Mouse (Mus musculus) CH12.LX (cell line): Measurements from ENCODE around the gene Ormdl1. TPM values are rescaled to one million over a fixed set of nuclear protein-coding genes. Genes with fewer than 3 reads are reported as not detected.

Experiments
- DNase-seq: peaks from one replicate; pipeline ENCODE4 v3.0.0-alpha.2; 2013; ENCODE audit errors: extremely low read depth
- H3K27ac ChIP-seq: 2 replicates; pipeline ENCODE4 v1.5.1; 2012; ENCODE audit warnings: low read depth, mild to moderate bottlenecking, control low read depth, moderate library complexity; ENCODE audit not compliant: insufficient read depth
- H3K27me3 ChIP-seq: replicated peaks from 2 replicates; pipeline ENCODE3; 2012; ENCODE audit warnings: inconsistent platforms
- H3K36me3 ChIP-seq, 2 experiments: replicated peaks in 1 of 2; 2 replicates each; pipeline versions ENCODE3 to v1.6.1; 2012; ENCODE audit warnings: inconsistent platforms in 1 of 2, low read length in 1 of 2, mild to moderate bottlenecking in 1 of 2, mixed read lengths in 1 of 2, moderate library complexity in 1 of 2; ENCODE audit not compliant: control insufficient read depth in 1 of 2, insufficient read depth in 1 of 2
- H3K4me1 ChIP-seq, 2 experiments: 2 replicates each; pipeline ENCODE4 v1.6.1; 2012; ENCODE audit warnings: inconsistent platforms in 1 of 2, moderate library complexity in 1 of 2; ENCODE audit not compliant: insufficient read depth in 2 of 2, control insufficient read depth in 1 of 2
- H3K4me2 ChIP-seq: 2 replicates; pipeline ENCODE4 v1.6.1; 2012; ENCODE audit warnings: low read depth, mild to moderate bottlenecking, control low read depth; ENCODE audit not compliant: poor library complexity, insufficient read depth, severe bottlenecking
- H3K4me3 ChIP-seq, 3 experiments: fragments of 150-350 bp in 1 of 3; sonication (generic) in 1 of 3; replicated peaks in 1 of 3; 2 replicates each; pipeline versions ENCODE3 to v1.5.1; 2011 to 2012; ENCODE audit warnings: low read depth in 2 of 3, low read length in 2 of 3, mild to moderate bottlenecking in 2 of 3, moderate library complexity in 2 of 3, control low read depth in 1 of 3, improper control_type of control experiment in 1 of 3, inconsistent platforms in 1 of 3, mixed read lengths in 1 of 3; ENCODE audit not compliant: poor library complexity in 1 of 3
- H3K79me2 ChIP-seq: replicated peaks from 2 replicates; pipeline ENCODE4 v1.6.1; 2012; ENCODE audit warnings: mild to moderate bottlenecking, moderate library complexity; ENCODE audit not compliant: control insufficient read depth, poor library complexity, insufficient read depth, severe bottlenecking; ENCODE audit errors: extremely low read depth
- H3K9ac ChIP-seq: 2 replicates; pipeline ENCODE4 v1.6.1; 2012; ENCODE audit warnings: low read depth, mild to moderate bottlenecking, control low read depth, moderate library complexity; ENCODE audit not compliant: insufficient read depth
- H3K9me3 ChIP-seq: replicated peaks from 2 replicates; pipeline ENCODE3; 2012; ENCODE audit warnings: low read length, inconsistent platforms, mixed read lengths
- CHD1 ChIP-seq: IDR thresholded peaks from 2 replicates; pipeline ENCODE4 v1.6.1; 2012; ENCODE audit warnings: low read depth, low read length, improper control_type of control experiment, inconsistent platforms
- CHD2 ChIP-seq: IDR thresholded peaks from 2 replicates; pipeline ENCODE4 v1.6.1; 2011; ENCODE audit warnings: low read length, improper control_type of control experiment
- EP300 ChIP-seq: IDR thresholded peaks from 2 replicates; pipeline ENCODE4 v1.6.1; 2011; ENCODE audit warnings: low read length, improper control_type of control experiment
- ETS1 ChIP-seq: conservative IDR thresholded peaks from 2 replicates; pipeline ENCODE4 v1.6.1; 2012; ENCODE audit warnings: low read depth, mild to moderate bottlenecking, inconsistent platforms, low read length, improper control_type of control experiment, moderate library complexity
- MAX ChIP-seq: IDR thresholded peaks from 2 replicates; pipeline ENCODE4 v1.6.1; 2011; ENCODE audit warnings: low read length, improper control_type of control experiment
- PAX5 ChIP-seq: IDR thresholded peaks from 2 replicates; pipeline ENCODE4 v1.6.1; 2012; ENCODE audit warnings: low read length, inconsistent platforms, mixed read lengths
- RCOR1 ChIP-seq: conservative IDR thresholded peaks from 2 replicates; pipeline ENCODE4 v1.6.1; 2012; ENCODE audit warnings: low read depth, mild to moderate bottlenecking, inconsistent platforms, low read length, improper control_type of control experiment
- SMC3 ChIP-seq: IDR thresholded peaks from 2 replicates; pipeline ENCODE4 v1.6.1; 2011; ENCODE audit warnings: low read depth, low read length, improper control_type of control experiment
- USF1 ChIP-seq: IDR thresholded peaks from 2 replicates; pipeline ENCODE4 v1.6.1; 2014; ENCODE audit warnings: low read depth, mild to moderate bottlenecking, inconsistent platforms, low read length, improper control_type of control experiment
- USF2 ChIP-seq: conservative IDR thresholded peaks from 2 replicates; pipeline ENCODE4 v1.6.1; 2011; ENCODE audit warnings: low read depth, low read length, improper control_type of control experiment
- ZKSCAN1 ChIP-seq: IDR thresholded peaks from 2 replicates; pipeline ENCODE4 v1.6.1; 2012; ENCODE audit warnings: low read depth, inconsistent platforms, low read length, improper control_type of control experiment, borderline replicate concordance
- ZMIZ1 ChIP-seq: IDR thresholded peaks from 2 replicates; pipeline ENCODE4 v1.6.1; 2012; ENCODE audit warnings: low read depth, mild to moderate bottlenecking, inconsistent platforms, low read length, improper control_type of control experiment
- dilution Hi-C: fragments of 300-500 bp; cut with MboI; formaldehyde crosslinking; loops from 2 replicates; pipeline ENCODE4 v1.14.3; 2020; ENCODE audit warnings: low sequenced_read_pairs; ENCODE audit not compliant: extremely low pct_unique_long_range_greater_than_20kb, extremely low pct_ligation_motif_present
- in situ Hi-C: fragments of 300-500 bp; cut with MboI; formaldehyde crosslinking; loops from 3 replicates; pipeline ENCODE4 v1.14.3; 2019; ENCODE audit warnings: low sequenced_read_pairs, low pct_ligation_motif_present, low pct_unique_long_range_greater_than_20kb, mixed read lengths
- polyA plus RNA-seq: library from polyadenylated mRNA; unstranded; fragments of >175 nt; gene quantifications from 2 replicates; pipeline ENCODE4 v1.2.1, GENCODE M21; 2012; ENCODE audit warnings: low read depth; ENCODE audit not compliant: insufficient read length
- total RNA-seq, 2 experiments: library from RNA; depleted of rRNA; stranded (reverse); fragments of 300-350 nt in 1 of 2; fragments of >200 nt in 1 of 2; gene quantifications; 2 replicates each; pipeline ENCODE4 v1.2.3; 2012 to 2014

Ormdl1 gene
- total and polyA plus RNA-seq, 3 experiments: 21.6 to 62.2 (median 24.3) TPM

DNA sequence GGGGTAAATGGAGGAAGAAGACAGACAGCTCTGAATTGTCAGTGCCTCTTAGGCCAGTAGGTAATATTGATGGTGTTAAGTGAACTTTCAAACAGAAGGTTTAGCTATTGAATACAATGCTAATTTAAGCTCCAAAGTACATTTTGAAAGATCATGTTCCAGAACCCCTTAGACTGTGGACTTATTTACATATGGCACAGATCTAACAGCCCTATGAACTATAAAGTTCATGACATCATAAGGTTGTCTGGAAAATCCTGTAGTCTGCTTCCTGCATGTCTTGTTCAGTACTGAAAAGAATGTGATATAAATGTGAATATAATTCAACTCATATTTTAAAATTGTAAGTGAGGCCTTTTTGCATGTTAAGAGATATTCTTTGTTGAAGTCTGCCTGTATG, 62.1 kb downstream of the Ormdl1 start:
- no peaks in the 10 kb centered on the region for H3K9me3 ChIP-seq
- no peaks in the 10 kb centered on the region for H3K27me3 ChIP-seq
- no peak for TF ChIP-seq CHD1
- TF ChIP-seq CHD2: no peak
- no peak for TF ChIP-seq PAX5
- no peak for TF ChIP-seq EP300
- no peak for TF ChIP-seq USF1
- no peak for TF ChIP-seq ETS1
- no peak for TF ChIP-seq RCOR1
- TF ChIP-seq MAX: no peak
- TF ChIP-seq USF2: no peak
- TF ChIP-seq SMC3: no peak
- TF ChIP-seq ZKSCAN1: no peak
- TF ChIP-seq ZMIZ1: no peak
- H3K36me3 ChIP-seq: no peaks in the 10 kb centered on the region
- no peak overlapping the region for H3K4me3 ChIP-seq
- DNase-seq: no peak
- no peak overlapping the region for H3K9ac ChIP-seq
- no peak overlapping the region for H3K4me2 ChIP-seq
- H3K27ac ChIP-seq: no peak overlapping the region
- no peaks in the 10 kb centered on the region for H3K79me2 ChIP-seq
- dilution Hi-C loops (no loop called here), in situ Hi-C loops (no loop called here)
- H3K4me1 ChIP-seq: no peaks in the 10 kb centered on the region

Other genes with a start within 250 kb of the Ormdl1 start
- not detected in 2 replicates for gene Mstn, start 235.5 kb upstream of the Ormdl1 start, total RNA-seq (2012; rRNA removed)
- gene Mstn, start 235.5 kb upstream of the Ormdl1 start, total RNA-seq (2014; rRNA removed): not detected in 2 replicates
- gene Mstn, start 235.5 kb upstream of the Ormdl1 start, polyA plus RNA-seq: not detected in 2 replicates
- not detected in 2 replicates for gene 1700019A02Rik, start 109.5 kb upstream of the Ormdl1 start, total RNA-seq (2012; rRNA removed)
- not detected in 2 replicates for gene 1700019A02Rik, start 109.5 kb upstream of the Ormdl1 start, total RNA-seq (2014; rRNA removed)
- not detected in 2 replicates for gene 1700019A02Rik, start 109.5 kb upstream of the Ormdl1 start, polyA plus RNA-seq
- gene Pms1, start 77 bp upstream of the Ormdl1 start, total RNA-seq (2012; rRNA removed): 16.8 and 19.5 TPM in 2 replicates
- gene Pms1, start 77 bp upstream of the Ormdl1 start, total RNA-seq (2014; rRNA removed): 23.2 and 25.3 TPM in 2 replicates
- gene Pms1, start 77 bp upstream of the Ormdl1 start, polyA plus RNA-seq: 16.1 and 16.7 TPM in 2 replicates
- not detected in 2 replicates for gene Gm28778, start within 50 bp of the Ormdl1 start, total RNA-seq (2012; rRNA removed)
- not detected in 2 replicates for gene Gm28778, start within 50 bp of the Ormdl1 start, total RNA-seq (2014; rRNA removed)
- gene Gm28778, start within 50 bp of the Ormdl1 start, polyA plus RNA-seq: 1.5 TPM in 1 of 2 replicates, not detected in the other
- gene Osgepl1, start 16.5 kb downstream of the Ormdl1 start, total RNA-seq (2012; rRNA removed): 11.3 and 15.5 TPM in 2 replicates
- 33.2 and 35.3 TPM in 2 replicates for gene Osgepl1, start 16.5 kb downstream of the Ormdl1 start, total RNA-seq (2014; rRNA removed)
- gene Osgepl1, start 16.5 kb downstream of the Ormdl1 start, polyA plus RNA-seq: 13.1 and 15.1 TPM in 2 replicates
- not detected in 2 replicates for gene Asdurf, start 55.5 kb downstream of the Ormdl1 start, total RNA-seq (2012; rRNA removed)
- 120 and 190 TPM in 2 replicates for gene Asdurf, start 55.5 kb downstream of the Ormdl1 start, total RNA-seq (2014; rRNA removed)
- 8.5 and 41.2 TPM in 2 replicates for gene Asdurf, start 55.5 kb downstream of the Ormdl1 start, polyA plus RNA-seq
- gene Gm28551, start 55.6 kb downstream of the Ormdl1 start, total RNA-seq (2012; rRNA removed): 0.04 TPM in 1 of 2 replicates, not detected in the other
- gene Gm28551, start 55.6 kb downstream of the Ormdl1 start, total RNA-seq (2014; rRNA removed): not detected in 2 replicates
- 0.20 and 1.1 TPM in 2 replicates for gene Gm28551, start 55.6 kb downstream of the Ormdl1 start, polyA plus RNA-seq
- 76.3 and 81.0 TPM in 2 replicates for gene Asnsd1, start 55.7 kb downstream of the Ormdl1 start, total RNA-seq (2012; rRNA removed)
- 135 and 168 TPM in 2 replicates for gene Asnsd1, start 55.7 kb downstream of the Ormdl1 start, total RNA-seq (2014; rRNA removed)
- gene Asnsd1, start 55.7 kb downstream of the Ormdl1 start, polyA plus RNA-seq: 159 and 165 TPM in 2 replicates